Mouse (Mus musculus): Measurements from ENCODE around the gene Abca12. TPM values are rescaled to one million over a fixed set of nuclear protein-coding genes. Genes with fewer than 3 reads are reported as not detected.

The Abca12 gene
- 0.04 and 0.06 TPM in 2 replicates for polyA plus RNA-seq (2012; rRNA removed)

GRCm38 (mm10) chr1:71414810-71415209 is at the start of gene Abca12:
Gene Abca12 (minus strand): TSS chr1:71414910.
- H3K27ac ChIP-seq (ENCODE audit: insufficient read depth, low read length): no peak within 1 kb of the TSS
- H3K4me3 ChIP-seq (ENCODE audit: insufficient read depth, low read length): no peak within 1 kb of the TSS
- no peak for TF ChIP-seq CTCF (IDR thresholded peaks at IDR 0.05; ENCODE audit: extremely low read depth, insufficient read depth, low read length)
- TF ChIP-seq POLR2A (IDR thresholded peaks at IDR 0.05; ENCODE audit: extremely low read depth, insufficient read depth, low read length): no peak
- H3K4me1 ChIP-seq (ENCODE audit: control insufficient read depth, insufficient read depth, low read length): no peaks in the 10 kb centered on the region

GRCm38 (mm10) chr1:71457961-71458360 is 43.3 kb upstream of the Abca12 start:
- Histone ChIP-seq H3K4me1 (ENCODE audit: control insufficient read depth, insufficient read depth, low read length) (no peaks in the 10 kb centered on the region), H3K4me3 (ENCODE audit: insufficient read depth, low read length) (no peak overlapping the region), H3K27ac (ENCODE audit: insufficient read depth, low read length) (no peak overlapping the region)
- no peak for TF ChIP-seq POLR2A (IDR thresholded peaks at IDR 0.05; ENCODE audit: extremely low read depth, insufficient read depth, low read length)
- TF ChIP-seq CTCF (IDR thresholded peaks at IDR 0.05; ENCODE audit: extremely low read depth, insufficient read depth, low read length): no peak

DNA sequence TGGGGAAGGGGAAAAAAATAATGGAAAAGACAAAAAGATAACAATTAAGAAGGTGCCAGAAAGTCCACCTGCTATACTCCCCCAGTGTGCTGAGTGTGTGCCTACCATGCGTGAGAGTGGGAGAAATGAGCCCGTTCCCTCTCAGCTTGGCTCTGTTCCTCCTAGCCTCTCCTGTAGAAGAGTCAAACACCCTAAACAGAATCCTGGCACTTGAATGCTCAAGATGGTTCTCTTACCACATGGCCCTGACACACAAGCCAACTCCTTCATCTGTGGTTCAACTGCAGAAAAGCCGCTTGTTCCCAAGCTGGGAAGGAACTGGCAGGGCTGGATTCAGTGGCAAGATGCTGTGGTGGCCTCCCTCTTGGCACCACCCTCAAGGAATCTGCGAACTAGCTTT is 32.7 kb upstream of the Abca12 start:
- no peak overlapping the region for H3K27ac ChIP-seq (ENCODE audit: insufficient read depth, low read length)
- TF ChIP-seq CTCF (IDR thresholded peaks at IDR 0.05; ENCODE audit: extremely low read depth, insufficient read depth, low read length): no peak
- TF ChIP-seq POLR2A (IDR thresholded peaks at IDR 0.05; ENCODE audit: extremely low read depth, insufficient read depth, low read length): no peak
- H3K4me3 ChIP-seq (ENCODE audit: insufficient read depth, low read length): no peak overlapping the region
- H3K4me1 ChIP-seq (ENCODE audit: control insufficient read depth, insufficient read depth, low read length): no peaks in the 10 kb centered on the region

DNA sequence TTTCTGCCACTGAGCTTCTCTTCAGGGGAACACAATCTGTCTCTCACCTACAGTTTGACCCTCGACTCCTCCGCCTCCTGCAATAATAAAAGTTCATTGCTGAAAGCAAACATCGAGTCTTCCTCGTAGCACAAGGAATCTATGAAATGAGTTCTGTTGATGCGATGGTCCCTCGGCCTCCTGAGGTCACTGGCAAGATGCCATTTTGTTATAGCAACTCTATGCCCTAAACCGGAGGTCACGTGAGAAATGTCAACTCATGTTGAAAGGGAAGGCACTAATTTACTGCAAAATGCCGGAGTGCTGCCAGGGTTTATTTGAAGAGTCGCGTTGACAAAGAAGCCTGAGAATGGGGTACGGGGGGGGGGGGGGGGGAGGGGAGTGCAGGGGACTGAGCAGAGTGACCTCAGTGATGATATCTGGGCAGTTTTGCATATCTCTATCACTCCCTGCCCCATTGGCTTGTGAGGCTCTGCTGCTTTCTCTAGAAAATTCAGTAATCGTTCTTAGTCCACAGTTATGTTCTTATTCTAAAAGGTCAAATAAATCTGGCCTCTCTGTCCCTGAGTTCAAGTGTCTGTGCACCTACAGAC is 7.1 kb upstream of the Abca12 start:
- Histone ChIP-seq H3K27ac (ENCODE audit: insufficient read depth, low read length) (no peak overlapping the region), H3K4me1 (ENCODE audit: control insufficient read depth, insufficient read depth, low read length) (no peaks in the 10 kb centered on the region), H3K4me3 (ENCODE audit: insufficient read depth, low read length) (no peak overlapping the region)
- no peak for TF ChIP-seq CTCF (IDR thresholded peaks at IDR 0.05; ENCODE audit: extremely low read depth, insufficient read depth, low read length)
- no peak for TF ChIP-seq POLR2A (IDR thresholded peaks at IDR 0.05; ENCODE audit: extremely low read depth, insufficient read depth, low read length)

- Histone ChIP-seq H3K27ac (ENCODE audit: insufficient read depth, low read length) (no peak overlapping the region), H3K4me3 (ENCODE audit: insufficient read depth, low read length) (no peak overlapping the region), H3K4me1 (ENCODE audit: control insufficient read depth, insufficient read depth, low read length) (no peaks in the 10 kb centered on the region)
- no peak for TF ChIP-seq CTCF (IDR thresholded peaks at IDR 0.05; ENCODE audit: extremely low read depth, insufficient read depth, low read length)
- no peak for TF ChIP-seq POLR2A (IDR thresholded peaks at IDR 0.05; ENCODE audit: extremely low read depth, insufficient read depth, low read length)
These were observed 3.8 kb upstream of the Abca12 start for GRCm38 (mm10) chr1:71418467-71418866.

DNA sequence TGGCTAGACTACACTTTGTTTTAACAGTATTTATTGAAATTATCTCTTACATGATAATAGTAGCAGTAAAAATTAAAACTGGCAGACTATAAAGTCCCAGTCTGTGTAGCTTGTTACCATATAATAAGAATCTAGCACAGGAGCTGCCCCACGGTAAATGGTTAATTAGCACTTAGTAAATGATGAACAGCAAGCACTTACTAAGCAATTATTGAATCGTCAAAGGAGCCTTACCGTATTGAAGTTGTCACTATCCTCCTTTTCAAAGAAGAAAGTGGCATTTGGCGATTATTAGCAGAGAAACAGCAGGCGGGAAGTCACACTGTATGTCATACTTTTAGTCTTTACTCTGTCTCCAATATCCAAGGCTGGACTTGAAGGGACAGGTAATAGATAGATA is 3.2 kb upstream of the Abca12 start:
- TF ChIP-seq CTCF (IDR thresholded peaks at IDR 0.05; ENCODE audit: extremely low read depth, insufficient read depth, low read length) (no peak), POLR2A (IDR thresholded peaks at IDR 0.05; ENCODE audit: extremely low read depth, insufficient read depth, low read length) (no peak)
- Histone ChIP-seq H3K4me1 (ENCODE audit: control insufficient read depth, insufficient read depth, low read length) (no peaks in the 10 kb centered on the region), H3K4me3 (ENCODE audit: insufficient read depth, low read length) (no peak overlapping the region), H3K27ac (ENCODE audit: insufficient read depth, low read length) (no peak overlapping the region)

DNA sequence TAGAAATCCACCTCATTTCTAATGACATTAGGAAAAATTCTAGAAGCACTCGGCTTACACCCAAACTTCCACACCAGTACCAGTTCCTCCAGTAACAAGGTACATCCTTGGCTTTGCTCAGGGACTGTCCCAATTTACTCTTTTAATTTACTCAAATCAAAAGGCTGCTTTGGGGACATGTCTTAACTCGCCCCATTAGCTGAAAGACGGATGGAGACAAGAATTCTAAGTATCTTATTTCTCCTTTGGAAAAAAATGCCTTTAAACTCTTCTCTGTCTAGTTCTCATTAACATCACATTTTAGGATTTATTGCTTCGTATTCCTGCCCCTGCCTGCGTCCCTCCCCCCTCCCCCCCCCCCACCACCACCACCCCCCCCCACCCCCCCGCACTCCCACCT is 626 bp downstream of the Abca12 start:
- Histone ChIP-seq H3K27ac (ENCODE audit: insufficient read depth, low read length) (no peak overlapping the region), H3K4me3 (ENCODE audit: insufficient read depth, low read length) (no peak overlapping the region), H3K4me1 (ENCODE audit: control insufficient read depth, insufficient read depth, low read length) (no peaks in the 10 kb centered on the region)
- TF ChIP-seq POLR2A (IDR thresholded peaks at IDR 0.05; ENCODE audit: extremely low read depth, insufficient read depth, low read length): no peak

GRCm38 (mm10) chr1:71413114-71413513 is 1.6 kb downstream of the Abca12 start:
- TF ChIP-seq CTCF (IDR thresholded peaks at IDR 0.05; ENCODE audit: extremely low read depth, insufficient read depth, low read length) (no peak), POLR2A (IDR thresholded peaks at IDR 0.05; ENCODE audit: extremely low read depth, insufficient read depth, low read length) (no peak)
- Histone ChIP-seq H3K27ac (ENCODE audit: insufficient read depth, low read length) (no peak overlapping the region), H3K4me1 (ENCODE audit: control insufficient read depth, insufficient read depth, low read length) (no peaks in the 10 kb centered on the region)

DNA sequence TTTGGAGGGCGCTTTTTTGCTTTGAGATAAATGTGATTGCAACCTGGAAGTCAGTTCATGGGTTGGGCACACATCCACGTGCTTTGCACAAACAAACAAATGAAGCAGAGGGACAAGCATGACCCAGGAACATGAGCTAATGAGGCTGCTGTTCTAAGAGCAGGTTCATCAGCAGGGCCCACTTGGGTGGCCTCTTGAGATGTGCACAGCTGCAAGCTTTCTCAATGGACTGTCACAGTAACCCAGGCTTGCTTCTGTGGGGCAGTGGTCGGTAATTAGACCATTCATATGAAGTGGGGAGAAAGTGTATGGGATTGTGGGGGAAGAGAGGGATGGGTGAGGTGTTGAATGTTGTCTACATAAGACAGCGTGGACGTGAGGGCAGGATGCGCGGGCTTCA is 7.0 kb downstream of the Abca12 start:
- Histone ChIP-seq H3K4me3 (ENCODE audit: insufficient read depth, low read length) (no peak overlapping the region), H3K27ac (ENCODE audit: insufficient read depth, low read length) (no peak overlapping the region), H3K4me1 (ENCODE audit: control insufficient read depth, insufficient read depth, low read length) (no peaks in the 10 kb centered on the region)
- TF ChIP-seq POLR2A (IDR thresholded peaks at IDR 0.05; ENCODE audit: extremely low read depth, insufficient read depth, low read length) (no peak), CTCF (IDR thresholded peaks at IDR 0.05; ENCODE audit: extremely low read depth, insufficient read depth, low read length) (no peak)

More at GRCm38 (mm10) chr1:71413114-71413513, 1.6 kb downstream of the Abca12 start:
- H3K4me3 ChIP-seq (ENCODE audit: insufficient read depth, low read length): no peak overlapping the region

DNA sequence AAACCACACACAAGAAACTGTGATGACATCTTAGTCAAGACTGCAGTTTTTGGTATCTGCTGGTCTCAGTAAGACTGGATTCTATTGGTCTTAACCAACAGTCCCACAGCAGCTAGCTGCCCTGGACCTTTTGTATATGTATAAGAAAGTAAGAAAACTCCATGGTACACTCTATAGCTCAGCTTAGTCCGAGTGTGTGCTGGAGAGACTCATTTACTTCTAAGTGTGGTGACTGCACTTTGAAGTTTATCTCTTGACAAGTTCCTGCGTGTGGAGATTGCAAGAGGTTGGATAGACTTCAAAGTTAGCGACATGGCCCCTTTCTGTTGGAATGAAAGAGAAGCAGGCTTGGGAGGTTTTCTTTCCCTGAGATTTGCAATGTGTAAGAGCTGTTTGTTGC is 17.1 kb downstream of the Abca12 start:
- Histone ChIP-seq H3K27ac (ENCODE audit: insufficient read depth, low read length) (no peak overlapping the region), H3K4me3 (ENCODE audit: insufficient read depth, low read length) (no peak overlapping the region), H3K4me1 (ENCODE audit: control insufficient read depth, insufficient read depth, low read length) (no peaks in the 10 kb centered on the region)
- no peak for TF ChIP-seq CTCF (IDR thresholded peaks at IDR 0.05; ENCODE audit: extremely low read depth, insufficient read depth, low read length)
- TF ChIP-seq POLR2A (IDR thresholded peaks at IDR 0.05; ENCODE audit: extremely low read depth, insufficient read depth, low read length): no peak

Measured in cortical plate, adult 2 months (tissue).